Mouse (Mus musculus): ENCODE measurements around the gene Arhgap31. TPM values are rescaled to one million over a fixed set of nuclear protein-coding genes. Genes with fewer than 3 reads are reported as not detected.
A peak's percentile ranks its signal among the peaks of the same experiment; 100 is the strongest.

Gene Arhgap31
- polyA plus RNA-seq, 1 experiment from 2014 or later, result 3.5 TPM

GRCm38 (mm10) chr16:38750803-38751202 is 37.7 kb upstream of the Arhgap31 start:
- H3K4me2 ChIP-seq, result no peak overlapping the region
- H3K9me3 ChIP-seq (replicated peaks), result no peaks in the 10 kb centered on the region
- H3K9ac ChIP-seq, result no peak overlapping the region
- WGBS (ENCODE audit: insufficient replicate concordance), result 66% methylated on average over 6 of the region's 6 CpGs
- H3K36me3 ChIP-seq, result no peaks in the 10 kb centered on the region
- H3K4me1 ChIP-seq, result peaks cover 26% of the 10 kb centered on the region
- H3K27ac ChIP-seq, result no peak overlapping the region
- no peak overlapping the region for H3K4me3 ChIP-seq
- no peak for ATAC-seq
- H3K27me3 ChIP-seq (replicated peaks), result peaks cover 69% of the 10 kb centered on the region

- H3K4me1 ChIP-seq, result no peaks in the 10 kb centered on the region
- H3K9me3 ChIP-seq (replicated peaks), result no peaks in the 10 kb centered on the region
- no peaks in the 10 kb centered on the region for H3K36me3 ChIP-seq
- ATAC-seq, result no peak
- H3K27me3 ChIP-seq (replicated peaks), result peaks cover 73% of the 10 kb centered on the region
- 74% methylated on average over 10 of the region's 10 CpGs for WGBS (ENCODE audit: insufficient replicate concordance)
- H3K27ac ChIP-seq, result no peak overlapping the region
- no peak overlapping the region for H3K4me2 ChIP-seq
- no peak overlapping the region for H3K4me3 ChIP-seq
- no peak overlapping the region for H3K9ac ChIP-seq
These were observed 31.0 kb upstream of the Arhgap31 start for GRCm38 (mm10) chr16:38743941-38744673.

- Histone ChIP-seq H3K9me3 (replicated peaks) (no peaks in the 10 kb centered on the region), H3K36me3 (no peaks in the 10 kb centered on the region), H3K27me3 (replicated peaks) (peaks cover 64% of the 10 kb centered on the region), H3K4me1 (no peaks in the 10 kb centered on the region), H3K27ac (no peak overlapping the region), H3K9ac (peak overlapping the region; percentile 52), H3K4me3 (peak overlapping the region; percentile 59), H3K4me2 (peak overlapping the region; percentile 71)
- peak; percentile 18; the same call in 1 of the 2 replicates for ATAC-seq
- 1% methylated on average over 13 of the region's 13 CpGs for WGBS (ENCODE audit: insufficient replicate concordance)
These were observed 29.6 kb upstream of the Arhgap31 start for GRCm38 (mm10) chr16:38742659-38743131.

GRCm38 (mm10) chr16:38742113-38742658 is 29.1 kb upstream of the Arhgap31 start, which contains the start of gene B4galt4:
Gene B4galt4, plus strand, starts transcription at chr16:38742264.
- no peaks in the 10 kb centered on the region for H3K9me3 ChIP-seq (replicated peaks)
- peaks cover 64% of the 10 kb centered on the region for H3K27me3 ChIP-seq (replicated peaks)
- no peak within 1 kb of the TSS for H3K27ac ChIP-seq
- peak within 1 kb of the TSS; percentile 71 for H3K4me2 ChIP-seq
- no peaks in the 10 kb centered on the region for H3K4me1 ChIP-seq
- ATAC-seq, result peak; percentile 71
- H3K36me3 ChIP-seq, result no peaks in the 10 kb centered on the region
- WGBS (ENCODE audit: insufficient replicate concordance), result under 1% methylated on average over 60 of the region's 69 CpGs
- H3K9ac ChIP-seq, result peak within 1 kb of the TSS; percentile 52
- peak within 1 kb of the TSS; percentile 59 for H3K4me3 ChIP-seq

- Histone ChIP-seq H3K4me2 (peak overlapping the region; percentile 71; the same call in 1 of the 2 replicates), H3K9ac (no peak overlapping the region), H3K4me3 (no peak overlapping the region), H3K9me3 (replicated peaks) (no peaks in the 10 kb centered on the region), H3K27ac (no peak overlapping the region), H3K36me3 (no peaks in the 10 kb centered on the region), H3K27me3 (replicated peaks) (peaks cover 63% of the 10 kb centered on the region), H3K4me1 (no peaks in the 10 kb centered on the region)
- WGBS (ENCODE audit: insufficient replicate concordance), result 65% methylated on average over 13 of the region's 13 CpGs
- ATAC-seq, result no peak
These were observed 28.3 kb upstream of the Arhgap31 start for GRCm38 (mm10) chr16:38741204-38741903.

- 14% methylated on average over 8 of the region's 8 CpGs for WGBS (ENCODE audit: insufficient replicate concordance)
- H3K4me1 ChIP-seq, result no peaks in the 10 kb centered on the region
- H3K9me3 ChIP-seq (replicated peaks), result no peaks in the 10 kb centered on the region
- H3K9ac ChIP-seq, result no peak overlapping the region
- ATAC-seq, result no peak
- H3K4me2 ChIP-seq, result no peak overlapping the region
- no peak overlapping the region for H3K4me3 ChIP-seq
- no peaks in the 10 kb centered on the region for H3K36me3 ChIP-seq
- peaks cover 26% of the 10 kb centered on the region for H3K27me3 ChIP-seq (replicated peaks)
- no peak overlapping the region for H3K27ac ChIP-seq
These were observed 17.8 kb upstream of the Arhgap31 start for GRCm38 (mm10) chr16:38730921-38731320.

- no peak for ATAC-seq
- H3K9me3 ChIP-seq (replicated peaks), result no peaks in the 10 kb centered on the region
These were observed 16.7 kb upstream of the Arhgap31 start for GRCm38 (mm10) chr16:38729610-38730288.

GRCm38 (mm10) chr16:38729139-38729538 is 16.1 kb upstream of the Arhgap31 start:
- Histone ChIP-seq H3K36me3 (no peaks in the 10 kb centered on the region), H3K4me1 (no peaks in the 10 kb centered on the region), H3K27ac (no peak overlapping the region), H3K4me3 (no peak overlapping the region), H3K27me3 (replicated peaks) (peaks cover 30% of the 10 kb centered on the region), H3K9me3 (replicated peaks) (no peaks in the 10 kb centered on the region), H3K9ac (no peak overlapping the region), H3K4me2 (no peak overlapping the region)
- no peak for ATAC-seq
- 48% methylated on average over 6 of the region's 6 CpGs for WGBS (ENCODE audit: insufficient replicate concordance)

More at GRCm38 (mm10) chr16:38729610-38730288, 16.7 kb upstream of the Arhgap31 start:
- Histone ChIP-seq H3K27ac (no peak overlapping the region), H3K36me3 (no peaks in the 10 kb centered on the region), H3K4me3 (no peak overlapping the region), H3K9ac (no peak overlapping the region), H3K27me3 (replicated peaks) (peaks cover 26% of the 10 kb centered on the region), H3K4me2 (no peak overlapping the region), H3K4me1 (no peaks in the 10 kb centered on the region)
- WGBS (ENCODE audit: insufficient replicate concordance), result 49% methylated on average over 15 of the region's 15 CpGs

GRCm38 (mm10) chr16:38728576-38729132 is 15.6 kb upstream of the Arhgap31 start:
- Histone ChIP-seq H3K4me2 (no peak overlapping the region), H3K27ac (no peak overlapping the region), H3K4me1 (no peaks in the 10 kb centered on the region), H3K9ac (no peak overlapping the region), H3K27me3 (replicated peaks) (peaks cover 26% of the 10 kb centered on the region), H3K36me3 (no peaks in the 10 kb centered on the region), H3K9me3 (replicated peaks) (no peaks in the 10 kb centered on the region), H3K4me3 (no peak overlapping the region)
- ATAC-seq, result no peak
- 82% methylated on average over 15 of the region's 15 CpGs for WGBS (ENCODE audit: insufficient replicate concordance)

- H3K36me3 ChIP-seq, result no peaks in the 10 kb centered on the region
- WGBS (ENCODE audit: insufficient replicate concordance), result 52% methylated on average over 13 of the region's 13 CpGs
- H3K9ac ChIP-seq, result no peak overlapping the region
- H3K27ac ChIP-seq, result no peak overlapping the region
- no peak overlapping the region for H3K4me3 ChIP-seq
- no peaks in the 10 kb centered on the region for H3K4me1 ChIP-seq
- no peaks in the 10 kb centered on the region for H3K9me3 ChIP-seq (replicated peaks)
- peaks cover 19% of the 10 kb centered on the region; the same call in 1 of the 2 replicates for H3K27me3 ChIP-seq (replicated peaks)
- no peak overlapping the region for H3K4me2 ChIP-seq
- no peak for ATAC-seq
These were observed 11.9 kb upstream of the Arhgap31 start for GRCm38 (mm10) chr16:38724974-38725373.

- no peaks in the 10 kb centered on the region for H3K4me1 ChIP-seq
- no peak overlapping the region for H3K27ac ChIP-seq
- peaks cover 15% of the 10 kb centered on the region; the same call in 1 of the 2 replicates for H3K27me3 ChIP-seq (replicated peaks)
- 68% methylated on average over 8 of the region's 8 CpGs for WGBS (ENCODE audit: insufficient replicate concordance)
- H3K4me2 ChIP-seq, result no peak overlapping the region
- H3K36me3 ChIP-seq, result no peaks in the 10 kb centered on the region
- H3K4me3 ChIP-seq, result no peak overlapping the region
- no peak for ATAC-seq
- H3K9me3 ChIP-seq (replicated peaks), result no peaks in the 10 kb centered on the region
- H3K9ac ChIP-seq, result no peak overlapping the region
These were observed 11.2 kb upstream of the Arhgap31 start for GRCm38 (mm10) chr16:38724256-38724655.

Data from liver, embryonic 12.5 days (tissue).